Mouse (Mus musculus) kidney, postnatal 0 days (tissue): Measurements from ENCODE around the gene Spata5. TPM values are rescaled to one million over a fixed set of nuclear protein-coding genes. Genes with fewer than 3 reads are reported as not detected.

Experiments used
- ATAC-seq: fragments of 200-750 bp; cut with Nextera tagmentation; replicated peaks from 2 replicates; pipeline ENCODE4 v1.8.0; 2017; ENCODE audit warnings: low read depth, moderate number of reproducible peaks, moderate TSS enrichment, moderate library complexity; ENCODE audit not compliant: low FRiP score
- DNase-seq: peaks from one replicate; pipeline ENCODE4 v3.0.0-alpha.2; 2016; ENCODE audit warnings: low spot score
- H3K27ac ChIP-seq: fragments of 300-500 bp; sonication (generic); 2 replicates; pipeline ENCODE4 v1.5.1; 2014; ENCODE audit warnings: mild to moderate bottlenecking
- H3K27me3 ChIP-seq: fragments of 300-500 bp; sonication (generic); 2 replicates; pipeline ENCODE4 v1.6.1; 2014; ENCODE audit warnings: low read length, mixed read lengths; ENCODE audit not compliant: insufficient read depth
- H3K36me3 ChIP-seq: fragments of 300-500 bp; sonication (generic); 2 replicates; pipeline ENCODE4 v1.6.1; 2014; ENCODE audit warnings: low read length, mixed read lengths; ENCODE audit not compliant: insufficient read depth
- H3K4me1 ChIP-seq: fragments of 300-500 bp; sonication (generic); replicated peaks from 2 replicates; pipeline ENCODE4 v1.6.1; 2014; ENCODE audit warnings: antibody characterized with exemption, low read length, mixed read lengths; ENCODE audit not compliant: insufficient read depth
- H3K4me2 ChIP-seq: fragments of 300-500 bp; sonication (generic); 2 replicates; pipeline ENCODE4 v1.6.1; 2014; ENCODE audit warnings: mild to moderate bottlenecking, low read length, moderate library complexity, mixed read lengths
- H3K4me3 ChIP-seq: fragments of 300-500 bp; sonication (generic); replicated peaks from 2 replicates; pipeline ENCODE4 v1.5.1; 2014; ENCODE audit warnings: low read depth, low read length
- H3K9ac ChIP-seq: fragments of 300-500 bp; sonication (generic); 2 replicates; pipeline ENCODE4 v1.6.1; 2014; ENCODE audit warnings: low read depth, low read length
- H3K9me3 ChIP-seq: fragments of 300-500 bp; sonication (generic); replicated peaks from 2 replicates; pipeline ENCODE4 v1.6.1; 2016; ENCODE audit warnings: low read length, inconsistent platforms, mixed read lengths
- CTCF ChIP-seq: IDR thresholded peaks from 2 replicates; pipeline ENCODE4 v1.5.1; 2016; ENCODE audit warnings: antibody characterized with exemption, low read depth, mild to moderate bottlenecking, moderate library complexity
- WGBS: fragments of 180-500 bp; shearing (Covaris S2); extraction: QIAGEN DNeasy Blood & Tissue Kit; methylation state at CpG from one replicate; pipeline ENCODE4 v1.1.7; 2014; 5-methylcytosine and 5-hydroxymethylcytosine counted together
- polyA plus RNA-seq: library from polyadenylated mRNA; unstranded; fragments of >200 nt; fragmentation: Nextera tagmentation; extraction: Ambion mirVana; gene quantifications from 2 replicates; pipeline ENCODE4 v1.2.1, GENCODE M21; 2015

Gene Spata5
- polyA plus RNA-seq, 1 experiment from 2014 or later: 44.8 TPM

- Histone ChIP-seq H3K4me3 (no peak overlapping the region), H3K27ac (no peak overlapping the region), H3K27me3 (no peaks in the 10 kb centered on the region), H3K9ac (no peak overlapping the region), H3K36me3 (no peaks in the 10 kb centered on the region), H3K9me3 (no peaks in the 10 kb centered on the region), H3K4me1 (no peaks in the 10 kb centered on the region), H3K4me2 (no peak overlapping the region)
- WGBS: 77% methylated on average over 7 of the region's 7 CpGs
- TF ChIP-seq CTCF: no peak
- no peak for ATAC-seq
- DNase-seq: no peak
Observed at GRCm38 (mm10) chr3:37398661-37399395, 20.9 kb upstream of the Spata5 start.

- no peaks in the 10 kb centered on the region for H3K36me3 ChIP-seq
- WGBS: 66% methylated on average over 11 of the region's 11 CpGs
- ATAC-seq (no peak), DNase-seq (peak; percentile 25)
- no peak overlapping the region for H3K4me3 ChIP-seq
- H3K9me3 ChIP-seq: no peaks in the 10 kb centered on the region
- H3K9ac ChIP-seq: no peak overlapping the region
- TF ChIP-seq CTCF: no peak
- no peak overlapping the region for H3K4me2 ChIP-seq
- H3K4me1 ChIP-seq: no peaks in the 10 kb centered on the region
- peak overlapping the region; percentile 44; the same call in 1 of the 2 replicates for H3K27ac ChIP-seq
- H3K27me3 ChIP-seq: no peaks in the 10 kb centered on the region
Observed at GRCm38 (mm10) chr3:37401729-37402610, 17.7 kb upstream of the Spata5 start.

- no peaks in the 10 kb centered on the region for H3K9me3 ChIP-seq
- ATAC-seq (no peak), DNase-seq (no peak)
- no peaks in the 10 kb centered on the region for H3K27me3 ChIP-seq
- H3K36me3 ChIP-seq: no peaks in the 10 kb centered on the region
- H3K4me1 ChIP-seq: no peaks in the 10 kb centered on the region
- no peak overlapping the region for H3K4me3 ChIP-seq
- H3K9ac ChIP-seq: no peak overlapping the region
- TF ChIP-seq CTCF: no peak
- no peak overlapping the region for H3K4me2 ChIP-seq
- no peak overlapping the region for H3K27ac ChIP-seq
Observed at GRCm38 (mm10) chr3:37407598-37407997, 12.1 kb upstream of the Spata5 start.

GRCm38 (mm10) chr3:37413446-37413845, 6.2 kb upstream of the Spata5 start:
- H3K27me3 ChIP-seq: no peaks in the 10 kb centered on the region
- H3K4me1 ChIP-seq: no peaks in the 10 kb centered on the region
- H3K9me3 ChIP-seq: no peaks in the 10 kb centered on the region
- WGBS: 80% methylated on average over 3 of the region's 3 CpGs
- no peak overlapping the region for H3K4me2 ChIP-seq
- no peak overlapping the region for H3K9ac ChIP-seq
- H3K4me3 ChIP-seq: no peak overlapping the region
- no peak for TF ChIP-seq CTCF
- H3K27ac ChIP-seq: no peak overlapping the region
- ATAC-seq (no peak), DNase-seq (no peak)
- no peaks in the 10 kb centered on the region for H3K36me3 ChIP-seq

- Histone ChIP-seq H3K4me2 (no peak overlapping the region), H3K4me3 (no peak overlapping the region), H3K9me3 (no peaks in the 10 kb centered on the region), H3K27me3 (no peaks in the 10 kb centered on the region), H3K27ac (no peak overlapping the region), H3K36me3 (no peaks in the 10 kb centered on the region), H3K4me1 (no peaks in the 10 kb centered on the region), H3K9ac (no peak overlapping the region)
- 52% methylated on average over 14 of the region's 14 CpGs for WGBS
- ATAC-seq (no peak), DNase-seq (peak; percentile 93)
- peak; percentile 88 for TF ChIP-seq CTCF
Observed at GRCm38 (mm10) chr3:37414413-37414960, 5.2 kb upstream of the Spata5 start.

- Histone ChIP-seq H3K9ac (peak overlapping the region; percentile 80; the same call in 1 of the 2 replicates), H3K4me2 (peak overlapping the region; percentile 79)
- DNase-seq: no peak
Observed at GRCm38 (mm10) chr3:37418341-37418740, 1.4 kb upstream of the Spata5 start.

More at GRCm38 (mm10) chr3:37418341-37418740, 1.4 kb upstream of the Spata5 start:
- no peak for ATAC-seq
- Histone ChIP-seq H3K4me1 (peaks cover 3% of the 10 kb centered on the region; the same call in 1 of the 2 replicates), H3K27me3 (no peaks in the 10 kb centered on the region), H3K27ac (peak overlapping the region; percentile 93; the same call in 1 of the 2 replicates), H3K4me3 (peak overlapping the region; percentile 80; the same call in 1 of the 2 replicates), H3K9me3 (no peaks in the 10 kb centered on the region), H3K36me3 (no peaks in the 10 kb centered on the region)
- WGBS: 68% methylated on average over 5 of the region's 5 CpGs
- TF ChIP-seq CTCF: no peak
